Mouse (Mus musculus) urinary bladder, adult 18-20 months (tissue): ENCODE measurements at regions not wholly inside any gene's neighbourhood (a gene's known extent, or its start where the extent isn't known, plus 50 kb on each side); places are given as distances from the start of the nearest gene placed in this dataset.

Source experiments
- DNase-seq, 2 experiments: peaks; one replicate each; pipeline ENCODE4 v3.0.0; 2022; ENCODE audit warnings: low spot score in 2 of 2, mixed read lengths in 2 of 2

GRCm38 (mm10) chr11:8148485-8148825, 515.9 kb downstream of the Tns3 start:
- no peak for DNase-seq

- DNase-seq = no peak
Measured at GRCm38 (mm10) chr11:8147790-8148484, 516.4 kb downstream of the Tns3 start.

GRCm38 (mm10) chr11:8137366-8137765, 527.0 kb downstream of the Tns3 start:
- no peak for DNase-seq

- no peak for DNase-seq
Measured at GRCm38 (mm10) chr11:8136666-8137065, 527.7 kb downstream of the Tns3 start.

- DNase-seq = no peak
Measured at GRCm38 (mm10) chr11:8109286-8109685, 555.0 kb downstream of the Tns3 start.

GRCm38 (mm10) chr11:8101091-8101490, 563.2 kb downstream of the Tns3 start:
- DNase-seq = no peak

GRCm38 (mm10) chr11:8084328-8084727, 580.0 kb downstream of the Tns3 start:
- DNase-seq = no peak

- no peak for DNase-seq
Measured at GRCm38 (mm10) chr11:8082811-8083210, 581.5 kb downstream of the Tns3 start.

GRCm38 (mm10) chr11:8073321-8073720, 591.0 kb downstream of the Tns3 start:
- DNase-seq = no peak

- no peak for DNase-seq
Measured at GRCm38 (mm10) chr11:8068873-8069272, 595.5 kb downstream of the Tns3 start.

- no peak for DNase-seq
Measured at GRCm38 (mm10) chr11:8067330-8067729, 597.0 kb downstream of the Tns3 start.

- no peak for DNase-seq
Measured at GRCm38 (mm10) chr11:8065811-8066210, 598.5 kb downstream of the Tns3 start.

GRCm38 (mm10) chr11:8065086-8065485, 599.2 kb downstream of the Tns3 start:
- no peak for DNase-seq

- no peak for DNase-seq
Measured at GRCm38 (mm10) chr11:8061989-8062388, 602.3 kb downstream of the Tns3 start.

- DNase-seq = no peak
Measured at GRCm38 (mm10) chr11:8061573-8061972, 602.8 kb downstream of the Tns3 start.

GRCm38 (mm10) chr11:8051499-8051898, 612.8 kb downstream of the Tns3 start:
- DNase-seq = no peak

GRCm38 (mm10) chr11:8045086-8045485, 619.2 kb downstream of the Tns3 start:
- DNase-seq = no peak

GRCm38 (mm10) chr11:8030119-8030518, 634.2 kb downstream of the Tns3 start:
- no peak for DNase-seq

- no peak for DNase-seq
Measured at GRCm38 (mm10) chr11:8007801-8008200, 656.5 kb downstream of the Tns3 start.

GRCm38 (mm10) chr11:7981031-7981430, 683.3 kb downstream of the Tns3 start:
- DNase-seq = no peak

- no peak for DNase-seq
Measured at GRCm38 (mm10) chr11:7975845-7976244, 688.5 kb downstream of the Tns3 start.

- DNase-seq = no peak
Measured at GRCm38 (mm10) chr11:7949931-7950330, 714.4 kb downstream of the Tns3 start.

- no peak for DNase-seq
Measured at GRCm38 (mm10) chr11:7949201-7949875, 715.0 kb downstream of the Tns3 start.
